Mouse (Mus musculus): ENCODE data around the gene Lrch3. TPM values are rescaled to one million over a fixed set of nuclear protein-coding genes. Genes with fewer than 3 reads are reported as not detected.

Lrch3 gene
- polyA plus RNA-seq, 1 experiment from 2014 or later, result 15.3 TPM

DNA sequence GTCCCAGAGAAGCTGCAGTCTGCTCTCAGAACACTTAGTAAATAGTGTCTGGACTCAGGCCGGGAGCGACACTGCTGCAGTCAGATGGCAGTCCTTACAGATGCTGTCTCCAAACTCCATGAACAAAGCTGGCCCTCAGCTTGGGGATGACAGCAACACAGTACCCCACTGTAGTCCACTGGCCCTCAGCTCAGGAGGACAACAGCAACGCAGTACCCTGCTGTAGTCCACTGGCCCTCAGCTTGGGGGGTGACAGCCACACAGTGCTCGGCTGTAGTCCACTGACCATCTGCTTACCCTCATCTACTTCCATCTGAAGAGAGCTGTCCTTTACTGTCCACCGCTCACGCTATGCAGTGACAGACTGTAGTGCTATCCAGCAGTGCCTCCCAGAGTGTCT lies 96.3 kb downstream of the Lrch3 start:
- no peak for ATAC-seq
- no peaks in the 10 kb centered on the region for H3K9me3 ChIP-seq
- H3K9ac ChIP-seq, result no peak overlapping the region
- H3K27me3 ChIP-seq (replicated peaks), result no peaks in the 10 kb centered on the region
- peaks cover 41% of the 10 kb centered on the region for H3K36me3 ChIP-seq
- H3K4me1 ChIP-seq (replicated peaks), result no peaks in the 10 kb centered on the region
- WGBS, result 87% methylated on average over 6 of the region's 6 CpGs
- no peak overlapping the region for H3K27ac ChIP-seq
- no peak overlapping the region for H3K4me3 ChIP-seq (replicated peaks)
- no peak overlapping the region for H3K4me2 ChIP-seq (replicated peaks)

DNA sequence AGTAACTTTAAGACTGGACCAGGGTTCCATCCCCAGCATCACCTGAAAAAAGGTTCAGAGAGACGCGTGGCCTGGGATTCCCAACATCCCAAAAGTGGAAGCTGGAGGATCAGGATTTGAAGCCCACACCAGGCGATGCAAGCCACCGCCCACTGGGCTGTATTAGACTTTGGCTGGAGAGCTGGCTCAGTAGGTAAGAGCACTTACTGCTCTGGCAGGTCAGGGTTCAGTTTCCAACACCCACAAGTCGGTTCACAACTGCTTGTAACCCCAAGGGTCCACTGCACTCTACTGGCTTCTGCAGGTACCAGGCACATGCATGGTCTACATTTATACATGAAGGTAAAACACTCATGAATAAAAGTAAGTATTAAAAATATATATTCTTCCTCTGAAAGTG lies 99.9 kb downstream of the Lrch3 start:
- H3K4me3 ChIP-seq (replicated peaks), result no peak overlapping the region
- 0 out of 2 replicates have a peak, but pooled peaks cover 3% of the 10 kb centered on the region for H3K4me1 ChIP-seq (replicated peaks)
- WGBS, result 94% methylated on average over 5 of the region's 5 CpGs
- no peak overlapping the region for H3K4me2 ChIP-seq (replicated peaks)
- H3K36me3 ChIP-seq, result peaks cover 28% of the 10 kb centered on the region
- no peak for ATAC-seq
- H3K9ac ChIP-seq, result no peak overlapping the region
- H3K9me3 ChIP-seq, result no peaks in the 10 kb centered on the region
- H3K27me3 ChIP-seq (replicated peaks), result no peaks in the 10 kb centered on the region
- no peak overlapping the region for H3K27ac ChIP-seq

DNA sequence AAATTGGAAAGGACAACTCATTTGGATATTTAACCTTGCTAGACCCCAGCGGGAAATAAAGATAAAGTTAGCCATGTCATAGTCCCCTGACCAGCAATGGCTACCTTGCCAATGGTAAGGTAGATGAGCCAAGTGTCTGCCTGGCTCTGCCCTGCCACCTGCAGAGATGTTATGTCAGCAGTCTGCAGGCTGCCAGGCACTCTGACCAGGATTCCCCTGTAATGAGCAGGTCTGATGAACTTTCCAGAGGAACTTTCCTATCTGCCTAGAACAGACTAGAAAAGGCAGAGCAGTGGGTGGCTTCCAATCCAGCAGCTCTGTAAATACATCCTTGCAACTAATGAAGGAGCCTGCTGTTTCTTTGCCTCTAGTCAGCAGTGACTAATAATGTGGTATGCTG lies 101.0 kb downstream of the Lrch3 start:
- Histone ChIP-seq H3K27me3 (replicated peaks) (no peaks in the 10 kb centered on the region), H3K4me1 (replicated peaks) (peaks cover 8% of the 10 kb centered on the region; the same call in 1 of the 2 replicates), H3K36me3 (peaks cover 24% of the 10 kb centered on the region), H3K9me3 (no peaks in the 10 kb centered on the region), H3K4me3 (replicated peaks) (no peak overlapping the region), H3K4me2 (replicated peaks) (no peak overlapping the region), H3K27ac (peak overlapping the region; percentile 7; the same call in 1 of the 2 replicates), H3K9ac (no peak overlapping the region)
- ATAC-seq, result 0 out of 2 replicates have a peak, but pooled peaks have one; percentile 15
- WGBS, result 100% methylated on average over 1 of the region's 1 CpGs

DNA sequence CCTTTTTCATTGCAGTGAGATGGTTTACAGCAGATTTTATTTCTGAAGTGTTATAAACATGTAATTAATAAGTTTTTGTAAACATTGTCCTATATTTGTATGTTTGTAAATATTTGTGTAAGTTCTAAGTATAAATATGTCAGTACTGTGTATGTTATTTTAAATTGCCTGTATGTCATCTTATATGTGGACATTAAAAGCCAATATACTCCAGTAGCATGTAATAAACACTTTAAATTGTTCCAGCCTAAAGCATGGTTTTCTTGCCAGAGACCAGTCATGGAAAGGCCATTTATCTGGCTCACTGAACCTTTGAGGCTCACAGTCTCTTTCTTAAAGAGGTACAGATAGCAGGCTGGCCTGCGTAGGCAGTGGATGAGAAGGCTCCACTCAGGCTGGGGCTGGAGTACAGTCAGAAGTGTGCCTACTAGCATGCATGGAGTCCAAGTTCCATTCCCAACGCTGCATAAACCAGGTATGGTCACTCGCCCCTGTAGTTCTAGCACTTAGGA lies 101.6 kb downstream of the Lrch3 start:
- Histone ChIP-seq H3K9me3 (no peaks in the 10 kb centered on the region), H3K9ac (no peak overlapping the region), H3K4me1 (replicated peaks) (peaks cover 8% of the 10 kb centered on the region; the same call in 1 of the 2 replicates), H3K4me2 (replicated peaks) (no peak overlapping the region), H3K27me3 (replicated peaks) (no peaks in the 10 kb centered on the region), H3K27ac (no peak overlapping the region), H3K4me3 (replicated peaks) (no peak overlapping the region), H3K36me3 (peaks cover 21% of the 10 kb centered on the region)
- 0 out of 2 replicates have a peak, but pooled peaks have one; percentile 41 for ATAC-seq
- 84% methylated on average over 3 of the region's 3 CpGs for WGBS

DNA sequence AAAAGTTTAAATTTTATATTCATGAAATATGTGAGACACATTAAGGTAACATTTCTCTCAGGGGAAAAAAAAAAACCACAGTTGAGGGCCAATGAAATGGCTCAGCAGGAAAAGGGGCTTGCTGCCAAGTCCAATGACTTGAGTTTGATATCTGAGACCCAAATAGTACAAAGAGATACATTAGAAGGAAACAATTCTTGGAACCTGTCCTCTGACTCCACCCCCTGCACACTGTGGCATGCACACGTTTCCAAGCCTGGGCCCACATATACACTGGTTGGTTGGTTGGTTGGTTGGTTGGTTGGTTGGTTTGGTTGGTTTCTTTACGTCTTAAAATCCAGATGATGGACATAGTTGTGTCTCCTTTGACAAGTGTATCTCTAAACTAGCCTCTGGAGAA lies 102.1 kb downstream of the Lrch3 start:
- Histone ChIP-seq H3K36me3 (peaks cover 21% of the 10 kb centered on the region), H3K9ac (no peak overlapping the region), H3K4me2 (replicated peaks) (no peak overlapping the region), H3K9me3 (no peaks in the 10 kb centered on the region), H3K4me3 (replicated peaks) (no peak overlapping the region), H3K4me1 (replicated peaks) (peaks cover 8% of the 10 kb centered on the region; the same call in 1 of the 2 replicates), H3K27ac (no peak overlapping the region), H3K27me3 (replicated peaks) (no peaks in the 10 kb centered on the region)
- WGBS, result 85% methylated on average over 2 of the region's 2 CpGs
- ATAC-seq, result no peak

DNA sequence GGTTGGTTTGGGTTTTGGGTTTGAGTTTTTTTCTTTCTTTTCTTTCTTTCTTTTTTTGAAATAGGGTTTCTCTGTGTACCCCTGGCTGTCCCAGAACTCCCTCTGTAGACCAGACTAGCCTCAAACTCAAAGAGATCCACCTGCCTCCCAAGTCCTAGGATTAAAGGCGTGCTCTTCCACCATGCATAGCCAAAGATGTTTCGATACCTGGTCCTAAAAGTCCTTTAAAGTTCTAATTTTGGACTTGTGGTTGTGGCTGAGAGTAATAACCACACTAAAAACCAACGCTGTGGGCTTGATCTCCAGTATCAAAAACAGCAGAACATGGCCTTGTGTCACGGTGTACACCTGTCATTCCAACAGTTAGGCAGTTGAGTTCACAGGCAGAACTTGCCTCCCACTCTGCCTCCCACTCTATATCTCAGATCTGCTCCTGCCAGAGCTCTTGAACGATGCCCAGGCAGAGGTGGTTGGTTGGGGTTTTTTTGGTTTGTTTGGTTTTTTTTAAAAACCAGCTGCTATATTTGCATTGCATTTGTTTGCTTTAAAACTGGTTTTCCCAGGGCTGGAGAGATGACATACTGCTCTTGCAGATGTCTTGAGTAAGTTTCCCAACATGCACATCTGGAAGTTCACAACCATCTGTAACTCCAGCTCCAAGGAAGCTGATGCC lies 103.9 kb downstream of the Lrch3 start:
- WGBS, result 69% methylated on average over 5 of the region's 5 CpGs
- Histone ChIP-seq H3K4me1 (replicated peaks) (peaks cover 8% of the 10 kb centered on the region; the same call in 1 of the 2 replicates), H3K36me3 (peaks cover 14% of the 10 kb centered on the region), H3K9ac (no peak overlapping the region), H3K27me3 (replicated peaks) (no peaks in the 10 kb centered on the region), H3K9me3 (no peaks in the 10 kb centered on the region), H3K4me2 (replicated peaks) (no peak overlapping the region), H3K4me3 (replicated peaks) (no peak overlapping the region), H3K27ac (no peak overlapping the region)
- ATAC-seq, result peak; percentile 49; the same call in 1 of the 2 replicates

DNA sequence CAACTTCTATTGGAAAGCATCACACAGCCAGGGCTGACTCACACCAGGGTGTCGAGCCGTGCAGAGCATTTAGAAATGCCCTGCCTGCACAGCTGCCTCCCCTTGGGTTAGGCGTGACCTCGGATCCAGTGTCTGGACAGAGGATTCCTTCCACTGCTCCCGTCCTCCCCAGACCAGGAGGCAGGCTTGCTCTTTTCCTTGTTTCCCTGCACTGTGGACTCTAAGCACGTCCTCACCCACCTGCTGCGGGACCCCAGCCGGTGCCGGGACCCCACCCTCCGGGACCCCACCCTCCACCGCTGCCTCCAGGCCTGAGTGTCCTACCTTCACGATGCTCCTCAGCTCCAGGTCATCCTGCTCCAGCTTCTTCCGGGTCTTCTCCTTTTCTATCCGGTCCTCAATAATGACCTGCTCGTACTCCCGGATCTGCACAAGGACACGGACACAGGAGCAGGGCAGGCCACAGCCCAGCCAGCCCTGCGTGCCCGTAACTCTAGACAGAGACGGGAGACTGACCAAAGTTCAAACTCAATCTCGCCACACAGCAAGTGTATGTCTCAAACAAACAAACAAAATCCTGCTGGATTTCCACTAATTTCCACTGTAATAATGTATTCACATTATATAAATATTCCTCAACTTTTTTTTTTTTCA lies 105.3 kb downstream of the Lrch3 start:
- H3K27me3 ChIP-seq (replicated peaks), result no peaks in the 10 kb centered on the region
- H3K4me1 ChIP-seq (replicated peaks), result peaks cover 8% of the 10 kb centered on the region; the same call in 1 of the 2 replicates
- peak overlapping the region; percentile 34; the same call in 1 of the 2 replicates for H3K4me2 ChIP-seq (replicated peaks)
- ATAC-seq, result peak; percentile 58; the same call in 1 of the 2 replicates
- 57% methylated on average over 21 of the region's 21 CpGs for WGBS
- no peak overlapping the region for H3K9ac ChIP-seq
- no peak overlapping the region for H3K27ac ChIP-seq
- peaks cover 2% of the 10 kb centered on the region; the same call in 1 of the 2 replicates for H3K36me3 ChIP-seq
- H3K9me3 ChIP-seq, result no peaks in the 10 kb centered on the region
- no peak overlapping the region for H3K4me3 ChIP-seq (replicated peaks)

DNA sequence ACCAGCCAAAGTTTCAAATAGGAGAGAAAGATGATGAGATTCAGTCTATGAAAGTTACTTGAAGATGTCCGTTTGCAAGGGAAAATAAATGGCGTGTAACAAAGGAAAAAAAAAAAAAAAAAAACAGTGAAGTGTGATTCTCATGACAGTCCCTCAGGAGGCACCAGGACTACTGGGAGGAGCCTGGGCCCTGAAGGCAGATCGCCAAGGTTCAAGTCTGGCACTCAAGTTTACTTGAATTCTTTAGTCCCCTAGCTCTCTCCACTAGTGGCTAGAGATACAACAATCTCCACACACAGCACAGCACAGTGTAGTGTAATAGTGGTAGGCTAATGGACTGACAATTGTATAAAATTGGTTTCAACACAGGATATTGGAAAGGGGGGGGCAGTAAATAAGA lies 107.5 kb downstream of the Lrch3 start:
- no peak overlapping the region for H3K9ac ChIP-seq
- H3K4me1 ChIP-seq (replicated peaks), result peaks cover 12% of the 10 kb centered on the region; the same call in 1 of the 2 replicates
- no peaks in the 10 kb centered on the region for H3K27me3 ChIP-seq (replicated peaks)
- H3K4me3 ChIP-seq (replicated peaks), result no peak overlapping the region
- no peaks in the 10 kb centered on the region for H3K36me3 ChIP-seq
- H3K4me2 ChIP-seq (replicated peaks), result no peak overlapping the region
- no peak overlapping the region for H3K27ac ChIP-seq
- no peak for ATAC-seq
- no peaks in the 10 kb centered on the region for H3K9me3 ChIP-seq
- WGBS, result 80% methylated on average over 3 of the region's 3 CpGs

DNA sequence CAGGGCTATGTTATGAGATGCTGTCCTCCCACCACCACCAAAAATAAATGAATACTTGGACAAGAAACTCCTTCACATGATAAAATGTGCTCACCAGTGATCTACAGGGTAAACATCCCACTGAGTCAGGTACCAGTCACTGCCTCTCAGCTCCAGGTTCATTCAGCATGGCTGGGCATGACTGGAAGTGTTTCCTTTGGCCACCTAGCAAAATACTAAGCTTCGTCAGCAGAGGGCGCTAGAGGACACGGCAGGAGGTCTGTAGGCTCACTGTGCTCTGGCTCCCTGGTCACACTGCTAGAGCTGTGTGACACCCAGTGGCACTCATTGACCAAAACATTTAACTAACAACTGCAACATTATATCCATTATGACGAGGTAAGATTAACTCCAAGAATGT lies 109.8 kb downstream of the Lrch3 start:
- H3K9ac ChIP-seq, result no peak overlapping the region
- H3K4me2 ChIP-seq (replicated peaks), result no peak overlapping the region
- H3K9me3 ChIP-seq, result no peaks in the 10 kb centered on the region
- no peak overlapping the region for H3K27ac ChIP-seq
- H3K4me3 ChIP-seq (replicated peaks), result no peak overlapping the region
- peaks cover 8% of the 10 kb centered on the region; the same call in 1 of the 2 replicates for H3K4me1 ChIP-seq (replicated peaks)
- WGBS, result 4% methylated on average over 4 of the region's 4 CpGs
- ATAC-seq, result peak; percentile 74
- no peaks in the 10 kb centered on the region for H3K36me3 ChIP-seq
- no peaks in the 10 kb centered on the region for H3K27me3 ChIP-seq (replicated peaks)

DNA sequence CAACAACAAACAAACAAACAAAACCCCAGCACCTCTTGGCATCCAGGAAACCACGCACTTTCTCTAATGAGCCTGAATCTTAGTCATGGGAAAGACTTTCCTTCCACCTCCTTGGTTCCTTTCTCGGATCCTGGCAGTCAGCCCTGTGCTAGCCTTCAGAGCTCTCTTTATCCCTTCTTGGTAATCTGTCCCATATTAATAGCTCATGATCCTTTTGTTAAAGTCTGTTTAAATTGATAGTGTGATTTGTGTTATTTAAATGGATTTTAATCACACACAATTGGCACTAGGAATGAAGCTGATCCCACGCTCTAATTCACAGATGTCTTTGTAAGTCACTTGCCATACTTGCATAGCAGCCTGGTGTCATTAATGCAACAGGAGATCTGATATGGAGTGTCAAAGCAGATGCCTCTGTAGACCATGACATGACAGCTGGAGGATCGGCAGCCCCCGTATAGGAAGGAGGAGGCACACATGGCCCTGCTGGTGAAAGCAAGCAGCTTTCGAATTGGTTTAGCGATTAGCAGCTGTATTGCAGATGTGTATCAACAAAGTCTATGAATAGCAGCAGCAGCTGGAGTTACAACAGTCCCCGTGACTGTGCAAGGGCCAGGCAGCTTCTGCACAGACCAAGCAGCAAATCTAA lies 110.7 kb downstream of the Lrch3 start:
- Histone ChIP-seq H3K36me3 (no peaks in the 10 kb centered on the region), H3K27me3 (replicated peaks) (no peaks in the 10 kb centered on the region), H3K4me1 (replicated peaks) (0 out of 2 replicates have a peak, but pooled peaks cover 4% of the 10 kb centered on the region), H3K9me3 (no peaks in the 10 kb centered on the region), H3K27ac (no peak overlapping the region), H3K4me3 (replicated peaks) (no peak overlapping the region), H3K9ac (no peak overlapping the region), H3K4me2 (replicated peaks) (no peak overlapping the region)
- WGBS, result 60% methylated on average over 8 of the region's 8 CpGs
- ATAC-seq, result peak; percentile 34; the same call in 1 of the 2 replicates

DNA sequence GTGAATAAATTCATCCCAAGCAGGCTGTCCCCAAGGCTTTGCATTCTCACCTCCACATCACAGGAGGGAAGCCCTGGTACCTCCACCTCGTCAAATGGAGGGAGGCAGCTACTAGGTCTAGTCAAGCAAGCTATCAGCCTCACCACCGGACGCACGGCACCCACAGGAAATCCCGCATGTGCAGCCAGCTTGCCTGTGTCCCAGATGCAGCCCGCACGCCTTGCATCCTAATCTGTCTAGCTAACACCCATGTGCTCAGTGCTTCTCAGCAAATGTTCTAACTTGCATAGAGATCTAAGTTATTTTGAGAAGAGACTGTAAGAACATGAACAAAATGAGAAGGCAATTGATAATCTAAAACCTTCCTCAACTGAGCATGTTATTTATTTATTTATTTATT lies 112.5 kb downstream of the Lrch3 start:
- Histone ChIP-seq H3K4me1 (replicated peaks) (0 out of 2 replicates have a peak, but pooled peaks cover 4% of the 10 kb centered on the region), H3K36me3 (no peaks in the 10 kb centered on the region), H3K27me3 (replicated peaks) (no peaks in the 10 kb centered on the region), H3K9me3 (no peaks in the 10 kb centered on the region), H3K27ac (no peak overlapping the region), H3K4me2 (replicated peaks) (no peak overlapping the region), H3K9ac (no peak overlapping the region), H3K4me3 (replicated peaks) (no peak overlapping the region)
- 86% methylated on average over 7 of the region's 7 CpGs for WGBS
- ATAC-seq, result no peak

DNA sequence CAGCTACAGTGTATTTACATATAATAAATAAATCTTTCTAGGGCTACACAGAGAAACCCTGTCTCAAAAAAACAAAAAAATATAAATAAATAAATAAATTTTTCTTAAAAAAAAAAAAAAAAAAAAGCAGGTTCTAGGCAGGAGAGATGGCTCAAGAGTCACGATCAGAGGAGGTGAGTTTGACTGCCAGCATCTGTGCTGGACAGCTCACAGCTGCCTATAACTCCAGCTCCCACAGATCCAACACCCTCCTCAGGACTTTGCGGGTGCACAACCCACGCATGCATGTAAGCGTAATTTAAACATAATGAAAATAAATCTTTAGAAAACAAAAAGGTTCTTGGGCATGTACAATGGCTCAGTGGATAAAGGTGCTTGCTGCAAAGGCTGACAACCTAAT lies 122.1 kb downstream of the Lrch3 start:
- Histone ChIP-seq H3K9ac (no peak overlapping the region), H3K9me3 (no peaks in the 10 kb centered on the region), H3K4me1 (replicated peaks) (no peaks in the 10 kb centered on the region), H3K27ac (no peak overlapping the region), H3K27me3 (replicated peaks) (no peaks in the 10 kb centered on the region), H3K4me2 (replicated peaks) (no peak overlapping the region), H3K36me3 (no peaks in the 10 kb centered on the region), H3K4me3 (replicated peaks) (no peak overlapping the region)
- 73% methylated on average over 4 of the region's 4 CpGs for WGBS
- ATAC-seq, result no peak
